Mouse (Mus musculus) liver, embryonic 14.5 days (tissue): Measurements from ENCODE around the gene Rdh8. TPM values are rescaled to one million over a fixed set of nuclear protein-coding genes. Genes with fewer than 3 reads are reported as not detected.
A peak's percentile ranks its signal among the peaks of the same experiment; 100 is the strongest.

Experiments used
- ATAC-seq: fragments of 200-750 bp; cut with Nextera tagmentation; 2 replicates; pipeline ENCODE4 v1.8.0; 2017; ENCODE audit warnings: moderate number of reproducible peaks, mild to moderate bottlenecking, moderate library complexity; ENCODE audit not compliant: insufficient read depth
- DNase-seq, 3 experiments: peaks; one replicate each; pipeline ENCODE4 v3.0.0-alpha.2; 2012 to 2013; ENCODE audit warnings: low read depth in 3 of 3, low spot score in 3 of 3
- H3K27ac ChIP-seq: fragments of 300-500 bp; sonication (generic); 2 replicates; pipeline ENCODE4 v1.5.1; 2014; ENCODE audit warnings: moderate library complexity, mild to moderate bottlenecking, control low read depth, inconsistent platforms
- H3K27me3 ChIP-seq: fragments of 300-500 bp; sonication (generic); 2 replicates; pipeline ENCODE4 v1.6.1; 2014; ENCODE audit warnings: mild to moderate bottlenecking, low read length, moderate library complexity; ENCODE audit not compliant: control insufficient read depth, insufficient read depth
- H3K36me3 ChIP-seq: fragments of 300-500 bp; sonication (generic); replicated peaks from 2 replicates; pipeline ENCODE4 v1.6.1; 2014; ENCODE audit warnings: low read depth; ENCODE audit not compliant: control insufficient read depth, insufficient read depth
- H3K4me1 ChIP-seq, 2 experiments: fragments of 200-500 bp in 1 of 2; fragments of 300-500 bp in 1 of 2; sonication (generic) in 1 of 2; replicated peaks; 2 replicates each; pipeline ENCODE4 v1.6.1; 2012 to 2014; ENCODE audit warnings: antibody characterized with exemption in 1 of 2, inconsistent platforms in 1 of 2, low read length in 1 of 2; ENCODE audit not compliant: control insufficient read depth in 2 of 2, insufficient read depth in 2 of 2
- H3K4me2 ChIP-seq: fragments of 300-500 bp; sonication (generic); 2 replicates; pipeline ENCODE4 v1.6.1; 2014; ENCODE audit warnings: low read depth, mild to moderate bottlenecking, control low read depth, moderate library complexity
- H3K4me3 ChIP-seq, 2 experiments: fragments of 200-500 bp in 1 of 2; fragments of 300-500 bp in 1 of 2; sonication (generic) in 1 of 2; 2 replicates each; pipeline ENCODE4 v1.5.1; 2012 to 2014; ENCODE audit warnings: low read depth in 2 of 2, low read length in 2 of 2, mild to moderate bottlenecking in 2 of 2, control low read depth in 1 of 2, inconsistent platforms in 1 of 2, moderate library complexity in 1 of 2; ENCODE audit not compliant: insufficient read depth in 1 of 2
- H3K9ac ChIP-seq: fragments of 300-500 bp; sonication (generic); replicated peaks from 2 replicates; pipeline ENCODE4 v1.6.1; 2014; ENCODE audit warnings: mild to moderate bottlenecking, control low read depth, moderate library complexity
- H3K9me3 ChIP-seq: fragments of 300-500 bp; sonication (generic); 2 replicates; pipeline ENCODE4 v1.6.1; 2016; ENCODE audit warnings: low read length, mixed read lengths; ENCODE audit not compliant: control insufficient read depth
- CTCF ChIP-seq: IDR thresholded peaks from 2 replicates; pipeline ENCODE4 v1.5.1; 2016; ENCODE audit warnings: antibody characterized with exemption, low read depth, control low read depth
- EP300 ChIP-seq: IDR thresholded peaks from 2 replicates; pipeline ENCODE4 v1.6.1; 2016; ENCODE audit warnings: antibody characterized with exemption, low read depth
- WGBS: fragments of 180-500 bp; shearing (Covaris S2); extraction: QIAGEN DNeasy Blood & Tissue Kit; methylation state at CpG from one replicate; pipeline ENCODE4 v1.1.7; 2014; ENCODE audit not compliant: insufficient replicate concordance; 5-methylcytosine and 5-hydroxymethylcytosine counted together
- polyA plus RNA-seq, 2 experiments: library from polyadenylated mRNA; depleted of rRNA in 1 of 2; stranded (reverse) in 1 of 2; unstranded in 1 of 2; fragments of >200 nt; fragmentation: Nextera tagmentation in 1 of 2; extraction: Ambion mirVana in 1 of 2; gene quantifications; 2 replicates each; pipeline versions ENCODE4 v1.2.1 to v1.2.3; 2012 to 2014

Rdh8 gene
- polyA plus RNA-seq, 2 experiments = not detected

DNA sequence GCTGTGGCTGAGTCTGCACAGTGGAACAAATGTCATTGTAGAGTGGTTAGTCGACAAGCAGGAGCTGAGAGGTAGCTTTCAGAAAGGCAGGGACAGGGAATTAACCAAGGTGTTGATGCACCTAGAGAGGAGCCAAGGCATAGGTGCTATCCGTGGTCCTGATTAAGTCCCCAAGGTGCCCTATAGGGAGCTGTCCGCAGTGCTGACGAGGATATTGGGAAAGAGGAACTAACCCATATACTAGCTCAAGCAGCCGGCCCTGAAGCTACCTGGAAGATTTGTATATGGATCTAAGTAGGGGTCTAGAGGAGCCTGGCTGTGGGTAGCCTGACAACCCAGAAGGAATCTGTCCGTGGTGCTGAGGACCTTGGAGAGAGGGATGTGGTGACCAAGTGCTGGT, 38.8 kb downstream of the Rdh8 start:
- no peak for ATAC-seq
- no peak overlapping the region for H3K4me3 ChIP-seq
- H3K36me3 ChIP-seq = no peaks in the 10 kb centered on the region
- peaks cover 0 to 5% of the 10 kb centered on the region in 2 experiments; a peak in 2 of 4 replicates for H3K4me1 ChIP-seq
- no peaks in the 10 kb centered on the region for H3K27me3 ChIP-seq
- TF ChIP-seq CTCF (no peak), EP300 (no peak)
- DNase-seq = peak; percentile 56 to 58 (median 57)
- no peak overlapping the region for H3K4me2 ChIP-seq
- 5% methylated on average over 6 of the region's 6 CpGs for WGBS
- H3K27ac ChIP-seq = no peak overlapping the region
- H3K9ac ChIP-seq = no peak overlapping the region
- H3K9me3 ChIP-seq = no peaks in the 10 kb centered on the region

DNA sequence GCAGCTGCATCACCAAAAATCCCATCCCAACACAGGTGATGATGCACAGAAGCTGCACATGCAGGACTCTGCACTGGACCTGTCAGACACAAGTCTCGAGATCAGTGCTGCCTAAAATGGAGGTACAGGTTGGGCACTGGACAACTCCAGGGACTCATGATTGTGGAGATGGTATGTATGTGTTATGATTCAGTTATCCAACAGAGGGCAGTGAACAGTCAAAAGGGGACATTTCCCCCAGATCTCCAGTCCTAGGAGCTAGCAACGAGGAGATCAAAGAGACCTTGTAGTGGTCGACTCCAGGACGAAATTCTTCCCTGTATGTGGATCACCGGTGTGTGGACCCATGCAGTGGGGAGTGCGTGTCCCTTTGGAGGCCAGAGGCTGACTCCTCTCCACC, 41.6 kb downstream of the Rdh8 start:
- Histone ChIP-seq H3K36me3 (no peaks in the 10 kb centered on the region), H3K9me3 (no peaks in the 10 kb centered on the region), H3K9ac (no peak overlapping the region), H3K4me1 (peaks cover 0 to 6% of the 10 kb centered on the region in 2 experiments; a peak in 2 of 4 replicates), H3K27ac (no peak overlapping the region), H3K4me3 (no peak overlapping the region), H3K27me3 (no peaks in the 10 kb centered on the region), H3K4me2 (no peak overlapping the region)
- 28% methylated on average over 6 of the region's 6 CpGs for WGBS
- DNase-seq (no peak), ATAC-seq (no peak)
- TF ChIP-seq EP300 (no peak), CTCF (peak; percentile 17; the same call in 1 of the 2 replicates)

DNA sequence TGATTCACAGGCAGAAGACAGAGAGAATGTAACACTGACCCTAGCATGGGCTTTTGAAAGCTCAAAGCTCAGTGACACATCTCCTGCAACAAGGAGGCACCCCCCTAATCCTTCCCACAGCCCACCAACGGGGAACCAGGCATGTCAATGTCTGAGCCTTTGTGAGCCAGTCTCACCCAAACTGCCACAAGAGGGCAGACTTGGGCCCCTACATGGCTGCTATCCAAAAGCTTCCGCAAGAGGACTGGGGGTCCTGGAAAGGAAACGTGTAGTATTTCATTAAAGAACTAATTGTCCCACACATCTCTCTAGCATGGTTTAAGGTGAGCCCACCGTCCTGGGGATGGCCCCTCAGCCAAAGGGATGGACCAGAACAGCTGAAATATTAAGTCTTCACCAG, 43.5 kb downstream of the Rdh8 start:
- Histone ChIP-seq H3K36me3 (no peaks in the 10 kb centered on the region), H3K9me3 (no peaks in the 10 kb centered on the region)
- no peak for DNase-seq

GRCm38 (mm10) chr9:20862225-20862624, 43.9 kb downstream of the Rdh8 start:
- no peak for TF ChIP-seq CTCF
- TF ChIP-seq EP300 = no peak
- Histone ChIP-seq H3K4me2 (no peak overlapping the region), H3K27me3 (no peaks in the 10 kb centered on the region; the same call in 1 of the 2 replicates), H3K9ac (no peak overlapping the region), H3K36me3 (no peaks in the 10 kb centered on the region), H3K4me3 (no peak overlapping the region), H3K4me1 (peaks cover 0 to 6% of the 10 kb centered on the region in 2 experiments; a peak in 2 of 4 replicates), H3K9me3 (no peaks in the 10 kb centered on the region), H3K27ac (no peak overlapping the region)
- ATAC-seq = no peak
- 36% methylated on average over 4 of the region's 4 CpGs for WGBS
- DNase-seq = no peak

More for the DNA sequence above, 43.5 kb downstream of the Rdh8 start:
- peaks cover 0 to 6% of the 10 kb centered on the region in 2 experiments; a peak in 2 of 4 replicates for H3K4me1 ChIP-seq
- ATAC-seq = no peak
- no peak overlapping the region for H3K4me2 ChIP-seq
- no peaks in the 10 kb centered on the region; the same call in 1 of the 2 replicates for H3K27me3 ChIP-seq
- peak; percentile 81 for TF ChIP-seq CTCF
- TF ChIP-seq EP300 = no peak
- H3K9ac ChIP-seq = no peak overlapping the region
- H3K27ac ChIP-seq = no peak overlapping the region
- WGBS = 8% methylated on average over 4 of the region's 4 CpGs
- H3K4me3 ChIP-seq = no peak overlapping the region

DNA sequence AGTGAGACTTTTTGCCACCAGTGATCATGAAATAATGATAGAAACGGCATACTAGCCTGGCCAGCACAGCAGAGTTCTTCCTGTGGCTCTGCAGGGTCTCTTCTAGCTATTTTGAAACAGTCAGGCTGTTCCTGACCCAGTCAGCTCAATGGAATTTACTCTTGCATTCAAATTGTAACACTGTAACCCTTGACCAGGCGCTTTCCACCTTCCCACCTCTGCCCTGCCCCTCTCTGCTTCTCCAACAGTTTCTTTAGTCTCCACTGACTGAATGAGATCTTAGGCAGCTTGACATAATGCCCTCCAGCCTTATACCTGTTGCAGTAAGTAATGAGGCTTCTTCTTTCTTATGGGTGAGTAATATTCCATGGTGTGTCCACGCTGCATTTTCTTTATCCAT, 48.6 kb downstream of the Rdh8 start:
- Histone ChIP-seq H3K9me3 (no peaks in the 10 kb centered on the region), H3K4me2 (no peak overlapping the region), H3K27ac (no peak overlapping the region), H3K4me1 (peaks cover 0 to 5% of the 10 kb centered on the region in 2 experiments; a peak in 2 of 4 replicates), H3K36me3 (no peaks in the 10 kb centered on the region), H3K27me3 (peaks cover 14% of the 10 kb centered on the region), H3K4me3 (no peak overlapping the region), H3K9ac (no peak overlapping the region)
- no peak for ATAC-seq
- no peak for DNase-seq
- WGBS = 35% methylated on average over 3 of the region's 3 CpGs
- TF ChIP-seq CTCF = no peak
- TF ChIP-seq EP300 = no peak
